Mouse (Mus musculus) liver, adult 2 months (tissue): Measurements from ENCODE around the gene Cwh43.

Experiments used
- CTCF ChIP-seq: fragments of 200-500 bp; IDR thresholded peaks from 2 replicates; pipeline ENCODE4 v1.5.1; 2011; ENCODE audit warnings: low read depth, low read length, control low read depth
- POLR2A ChIP-seq: fragments of 200-500 bp; IDR thresholded peaks from 2 replicates; pipeline ENCODE4 v1.6.1; 2011; ENCODE audit warnings: low read length, control low read depth; ENCODE audit not compliant: insufficient read depth; ENCODE audit errors: extremely low read depth

DNA sequence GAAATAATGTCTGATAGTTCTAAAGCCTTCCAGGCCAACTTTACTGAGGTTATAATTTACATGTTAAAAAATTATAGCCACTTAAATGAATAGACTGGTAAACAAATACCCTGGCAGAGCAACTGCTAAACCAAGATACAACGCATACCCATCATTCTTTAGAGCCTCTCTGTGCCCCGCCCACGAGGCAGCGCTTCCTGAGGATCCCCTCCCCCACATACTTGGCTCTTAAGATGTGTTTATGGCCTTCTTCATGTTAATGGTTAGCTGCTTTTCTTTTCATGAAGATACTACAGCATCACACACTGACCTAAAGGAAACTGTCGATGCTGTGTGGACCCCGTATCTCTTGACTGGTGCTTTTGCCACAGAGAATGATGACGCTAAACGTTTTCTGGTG is 92.7 kb downstream of the Cwh43 start:
- TF ChIP-seq POLR2A (no peak), CTCF (no peak)
